Mouse (Mus musculus) G1E-ER4 (cell line): ENCODE measurements around the gene Usp37. TPM values are rescaled to one million over a fixed set of nuclear protein-coding genes. Genes with fewer than 3 reads are reported as not detected.

Experiments
- GATA1 ChIP-seq: IDR thresholded peaks from one replicate; pipeline ENCODE4 v1.8.0; 2012; ENCODE audit warnings: low read length, inconsistent platforms
- polyA plus RNA-seq: library from polyadenylated mRNA; stranded (reverse); fragments of >175 nt; gene quantifications from 2 replicates; pipeline ENCODE4 v1.2.3, GENCODE M21; 2012

Gene Usp37
- polyA plus RNA-seq, 1 experiment = 3.4 TPM

- no peak for TF ChIP-seq GATA1
These were observed 128.9 kb downstream of the Usp37 start for GRCm38 (mm10) chr1:74415143-74415542.

GRCm38 (mm10) chr1:74412711-74413110 lies 131.4 kb downstream of the Usp37 start:
- TF ChIP-seq GATA1 = no peak

GRCm38 (mm10) chr1:74411753-74412325 lies 132.2 kb downstream of the Usp37 start:
- TF ChIP-seq GATA1 = no peak

GRCm38 (mm10) chr1:74408589-74409504 lies 135.2 kb downstream of the Usp37 start, which contains the start of gene Vil1:
Gene Vil1, plus strand, starts transcription at chr1:74409376.
- TF ChIP-seq GATA1 = no peak

GRCm38 (mm10) chr1:74404206-74404605 lies 139.9 kb downstream of the Usp37 start:
- TF ChIP-seq GATA1 = no peak

- TF ChIP-seq GATA1 = peak; percentile 53
These were observed 142.9 kb downstream of the Usp37 start for GRCm38 (mm10) chr1:74401015-74401702.

- no peak for TF ChIP-seq GATA1
These were observed 143.6 kb downstream of the Usp37 start for GRCm38 (mm10) chr1:74400531-74400930.

GRCm38 (mm10) chr1:74397919-74398451 lies 146.1 kb downstream of the Usp37 start:
- no peak for TF ChIP-seq GATA1

GRCm38 (mm10) chr1:74397268-74397918 lies 146.7 kb downstream of the Usp37 start:
- TF ChIP-seq GATA1 = no peak

GRCm38 (mm10) chr1:74395290-74395689 lies 148.8 kb downstream of the Usp37 start:
- TF ChIP-seq GATA1 = no peak

- TF ChIP-seq GATA1 = no peak
These were observed 149.2 kb downstream of the Usp37 start for GRCm38 (mm10) chr1:74394858-74395257.

- TF ChIP-seq GATA1 = no peak
These were observed 149.8 kb downstream of the Usp37 start for GRCm38 (mm10) chr1:74394311-74394710.

- no peak for TF ChIP-seq GATA1
These were observed 150.4 kb downstream of the Usp37 start for GRCm38 (mm10) chr1:74393697-74394096.

- no peak for TF ChIP-seq GATA1
These were observed 151.1 kb downstream of the Usp37 start for GRCm38 (mm10) chr1:74393010-74393409.

GRCm38 (mm10) chr1:74392446-74392994 lies 151.6 kb downstream of the Usp37 start:
- no peak for TF ChIP-seq GATA1
